Mouse (Mus musculus) kidney, postnatal 25 days (tissue): ENCODE data around the gene Calr3.

Source experiments
- DNase-seq, 2 experiments: peaks; one replicate each; pipeline ENCODE4 v3.0.0; 2021; ENCODE audit warnings: mixed read lengths in 2 of 2

Gene Calr3

GRCm38 (mm10) chr8:72443338-72443993 is at the start of gene Calr3, which contains the start of gene 1700030K09Rik:
Gene Calr3, minus strand, starts transcription at chr8:72443870.
Gene 1700030K09Rik, plus strand, starts transcription at chr8:72443880.
- DNase-seq: peak; percentile 99 to 100

DNA sequence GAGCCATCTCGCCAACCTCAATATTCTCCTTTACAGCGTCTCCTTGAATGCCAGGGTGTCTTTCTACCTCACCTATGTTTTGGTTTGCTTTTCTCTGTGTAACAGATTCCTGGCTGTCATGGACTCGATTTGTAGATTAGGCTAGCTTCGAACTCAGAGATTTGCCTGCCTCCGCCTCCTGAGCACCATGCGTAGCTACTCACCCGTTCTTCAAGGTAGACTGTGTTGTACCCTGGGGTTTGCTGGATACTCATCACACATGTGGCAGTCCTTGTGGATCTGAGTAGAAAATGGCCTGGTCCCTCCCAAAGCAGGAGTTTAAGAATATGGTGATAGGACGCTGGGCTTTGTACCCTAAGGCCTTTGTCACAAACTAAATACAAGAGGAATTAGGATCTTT is 49.7 kb upstream of the Calr3 start:
- no peak for DNase-seq

- DNase-seq: peak; percentile 99 to 100
Observed at GRCm38 (mm10) chr8:72492622-72493081, 49.0 kb upstream of the Calr3 start.

GRCm38 (mm10) chr8:72491680-72492621 is 48.3 kb upstream of the Calr3 start, which contains the start of gene Slc35e1:
Gene Slc35e1, minus strand, starts transcription at chr8:72492614.
- DNase-seq: peak; percentile 20 to 51

DNA sequence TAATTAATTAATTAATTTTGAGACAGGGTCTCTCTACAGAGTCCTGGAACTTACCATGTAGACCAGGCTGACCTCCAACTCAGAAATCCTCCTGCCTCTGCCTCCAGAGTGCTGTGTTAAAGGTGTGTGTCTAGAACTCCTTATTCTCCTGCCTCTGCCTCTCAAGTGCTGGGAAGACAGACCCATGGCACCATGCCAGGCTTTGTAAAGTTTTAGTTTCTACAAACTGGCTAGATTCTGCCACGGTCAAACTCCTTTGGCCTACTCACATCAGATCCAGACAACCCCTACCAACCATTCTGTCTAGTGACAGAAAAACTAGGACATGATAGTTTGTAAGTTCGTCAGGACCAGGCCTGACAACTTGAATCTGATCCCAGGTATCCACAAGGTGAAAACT is 47.3 kb upstream of the Calr3 start:
- peak in 1 of 2 experiments; percentile 36 for DNase-seq

GRCm38 (mm10) chr8:72487014-72487413 is 43.3 kb upstream of the Calr3 start:
- no peak for DNase-seq

GRCm38 (mm10) chr8:72485456-72486199 is 42.0 kb upstream of the Calr3 start:
- peak; percentile 62 to 63 for DNase-seq

GRCm38 (mm10) chr8:72474826-72475546 is 31.3 kb upstream of the Calr3 start, which contains the start of gene Cherp:
Gene Cherp, minus strand, starts transcription at chr8:72475226.
- DNase-seq: peak; percentile 96 to 99

DNA sequence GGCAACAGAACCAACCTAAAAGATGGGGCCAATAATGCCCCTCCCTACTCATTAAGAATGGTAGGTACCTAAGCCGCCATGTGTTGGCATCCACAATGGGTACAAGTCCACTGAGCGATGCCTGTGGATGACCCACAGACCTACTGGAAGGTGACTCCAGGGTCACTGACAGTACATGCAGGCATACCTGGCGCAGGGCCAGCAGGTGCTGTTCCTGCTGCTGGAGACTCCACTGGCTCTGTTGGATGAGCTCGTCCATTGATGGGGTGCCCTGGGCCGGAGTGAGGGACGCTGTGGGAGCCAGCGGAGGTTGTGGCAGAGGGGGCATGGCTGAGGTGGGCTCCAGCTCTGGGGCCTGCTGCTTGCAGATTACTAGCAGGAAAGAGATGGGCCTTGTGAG is 27.0 kb upstream of the Calr3 start:
- DNase-seq: peak; percentile 46 to 69

- no peak for DNase-seq
Observed at GRCm38 (mm10) chr8:72469984-72470383, 26.3 kb upstream of the Calr3 start.

- peak; percentile 46 to 58 for DNase-seq
Observed at GRCm38 (mm10) chr8:72469243-72469642, 25.6 kb upstream of the Calr3 start.

- no peak for DNase-seq
Observed at GRCm38 (mm10) chr8:72464211-72464610, 20.5 kb upstream of the Calr3 start.

- DNase-seq: no peak
Observed at GRCm38 (mm10) chr8:72459881-72460533, 16.3 kb upstream of the Calr3 start.

- no peak for DNase-seq
Observed at GRCm38 (mm10) chr8:72458457-72458856, 14.8 kb upstream of the Calr3 start.

DNA sequence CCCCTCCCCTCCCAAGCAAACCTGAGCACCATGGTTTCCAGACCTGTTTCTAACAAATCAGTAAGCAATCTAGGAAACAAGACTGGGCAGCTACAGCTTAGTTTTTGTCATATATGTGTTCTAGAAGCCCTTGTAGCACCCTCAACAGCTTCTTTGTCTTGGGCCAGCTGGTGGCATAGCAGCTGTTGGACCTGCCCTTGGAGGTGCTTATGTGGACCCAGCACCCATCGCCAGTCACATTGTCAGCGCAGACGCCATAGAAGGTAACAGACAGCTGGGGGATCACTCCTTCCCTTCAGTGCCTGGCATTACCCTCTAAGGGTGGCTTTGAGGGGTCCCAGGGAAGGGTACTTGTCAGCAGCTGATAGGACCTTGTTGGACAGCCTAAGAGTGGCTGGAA is 14.1 kb upstream of the Calr3 start:
- no peak for DNase-seq

- no peak for DNase-seq
Observed at GRCm38 (mm10) chr8:72455317-72455716, 11.6 kb upstream of the Calr3 start.

- DNase-seq: no peak
Observed at GRCm38 (mm10) chr8:72453904-72454303, 10.2 kb upstream of the Calr3 start.

DNA sequence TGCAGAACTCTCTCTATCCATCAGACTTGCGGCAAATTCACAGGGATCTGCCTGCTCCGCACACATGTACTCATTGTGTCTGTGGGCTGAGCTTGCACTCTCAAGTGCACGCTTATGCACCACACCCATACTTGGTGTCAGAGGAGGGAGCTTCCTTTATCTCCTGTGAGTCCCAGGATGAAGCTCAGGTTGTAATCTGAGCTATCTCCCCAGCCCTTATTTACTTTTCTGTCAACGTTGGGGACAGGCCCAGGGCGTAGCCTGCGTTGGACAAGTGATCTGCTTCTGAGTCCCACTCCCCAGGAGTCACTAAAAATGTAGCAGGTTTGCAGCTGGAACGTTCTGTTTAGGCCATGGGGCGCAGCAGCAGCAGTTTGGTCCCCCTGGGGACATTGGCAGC is 7.8 kb upstream of the Calr3 start:
- DNase-seq: no peak

DNA sequence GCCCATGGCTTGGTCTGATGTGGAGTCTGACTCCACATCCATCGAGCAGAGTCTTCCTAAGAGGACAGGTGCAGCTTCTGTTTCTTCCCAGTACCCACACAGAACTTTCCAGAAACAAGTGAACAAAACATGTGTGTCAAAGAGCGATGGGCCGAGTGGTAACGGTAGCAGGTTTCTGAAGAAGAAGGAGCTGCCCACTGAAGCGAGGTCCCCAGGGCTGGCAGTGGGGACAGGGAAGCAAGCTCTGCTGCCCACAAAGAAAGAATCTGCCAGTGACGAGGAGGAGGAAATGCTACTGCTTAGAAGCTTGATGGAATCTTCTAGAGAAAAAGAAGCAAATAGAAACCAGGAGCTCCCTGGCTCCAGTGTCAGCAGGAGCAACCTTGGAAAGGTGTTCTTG is 1.4 kb upstream of the Calr3 start:
- no peak for DNase-seq

DNA sequence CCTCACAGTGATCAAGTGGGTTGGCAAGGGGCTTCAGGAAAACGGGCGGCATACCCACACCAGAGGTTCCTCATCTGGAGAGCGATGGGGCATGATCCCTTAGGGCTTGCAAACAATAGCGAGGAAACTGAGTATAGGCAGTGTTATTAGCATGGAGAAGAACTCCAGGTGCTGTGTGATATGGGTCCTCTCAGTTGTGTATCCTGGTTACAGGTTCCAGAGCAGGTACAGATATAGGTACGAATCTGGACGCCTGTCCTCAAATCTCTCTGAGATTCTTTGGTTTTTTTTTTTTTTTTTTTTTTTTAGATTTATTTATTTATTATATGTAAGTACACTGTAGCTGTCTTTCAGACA is 302 bp upstream of the Calr3 start:
- DNase-seq: no peak

DNA sequence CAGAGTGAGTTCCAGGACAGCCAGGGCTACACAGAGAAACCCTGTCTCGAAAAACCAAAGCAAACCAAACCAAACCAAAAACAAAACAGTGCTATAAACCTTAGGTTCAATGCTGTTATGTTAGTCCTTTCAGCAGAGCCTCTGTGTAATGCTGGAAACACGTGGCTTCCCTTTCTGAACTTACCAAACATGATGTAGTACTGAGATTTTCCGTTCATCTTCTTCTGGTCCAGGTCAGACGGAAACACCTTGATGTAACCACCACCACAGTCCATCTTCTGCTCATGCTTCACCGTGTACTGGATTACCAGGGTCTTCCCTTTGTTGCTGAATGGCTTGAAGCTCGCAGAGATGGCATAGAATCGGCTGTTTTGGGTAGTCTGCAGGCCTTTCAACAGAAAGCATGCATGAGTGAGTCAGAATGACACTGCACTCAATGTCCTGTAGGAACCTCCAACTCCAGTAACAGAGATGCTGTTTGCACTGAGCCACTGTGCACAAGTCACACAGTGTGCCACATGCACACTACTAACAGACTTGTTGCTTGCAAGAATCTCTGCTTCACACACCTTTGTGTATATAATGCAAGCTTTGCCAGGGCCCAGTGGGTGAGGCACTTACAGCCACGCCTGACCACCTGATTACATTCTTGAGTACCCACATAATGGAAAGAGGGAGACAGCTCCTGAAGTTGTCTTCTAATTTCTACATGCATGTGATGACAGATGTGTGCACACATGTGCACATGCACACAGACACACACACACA is 5.2 kb downstream of the Calr3 start:
- DNase-seq: no peak
